Mouse (Mus musculus) C2C12 (cell line): ENCODE results near the gene Ccl4.

Source experiments
- CTCF ChIP-seq: IDR thresholded peaks from one replicate; pipeline ENCODE4 v1.5.1; 2011; ENCODE audit not compliant: control insufficient read depth, insufficient read depth, insufficient read length
- USF1 ChIP-seq: IDR thresholded peaks from one replicate; pipeline ENCODE4 v1.6.1; 2011; ENCODE audit warnings: low read depth, mild to moderate bottlenecking, control low read depth, moderate library complexity

- no peak for TF ChIP-seq USF1
- TF ChIP-seq CTCF: no peak
Measured at GRCm38 (mm10) chr11:83662204-83662603, at the start of gene Ccl4.
